Mouse (Mus musculus): ENCODE measurements around the gene Narfl. TPM values are rescaled to one million over a fixed set of nuclear protein-coding genes. Genes with fewer than 3 reads are reported as not detected.

Narfl gene
- polyA plus RNA-seq, 1 experiment from 2014 or later, result 28.6 TPM

- Histone ChIP-seq H3K27ac (ENCODE audit: low read length) (peak within 1 kb of the TSS; percentile 93), H3K4me2 (ENCODE audit: low read depth, low read length) (peak within 1 kb of the TSS; percentile 91), H3K4me3 (replicated peaks; ENCODE audit: low read length) (peak within 1 kb of the TSS; percentile 74), H3K27me3 (ENCODE audit: control insufficient read depth, insufficient read depth, low read length) (no peaks in the 10 kb centered on the region), H3K36me3 (ENCODE audit: control insufficient read depth, insufficient read depth, low read length) (peaks cover 23% of the 10 kb centered on the region), H3K4me1 (ENCODE audit: control insufficient read depth, insufficient read depth, low read length) (peaks cover 45% of the 10 kb centered on the region), H3K9ac (ENCODE audit: low read length) (peak within 1 kb of the TSS; percentile 87), H3K9me3 (replicated peaks; ENCODE audit: control insufficient read depth, low read length) (no peaks in the 10 kb centered on the region)
- WGBS, result under 1% methylated on average over 32 of the region's 32 CpGs
- peak; percentile 21; the same call in 1 of the 2 replicates for ATAC-seq (ENCODE audit: insufficient read depth, low FRiP score)
Observed at GRCm38 (mm10) chr17:25828712-25829557, 55.4 kb downstream of the Narfl start, which contains the start of gene Jmjd8. Gene Jmjd8 (plus strand): TSS chr17:25828867.

DNA sequence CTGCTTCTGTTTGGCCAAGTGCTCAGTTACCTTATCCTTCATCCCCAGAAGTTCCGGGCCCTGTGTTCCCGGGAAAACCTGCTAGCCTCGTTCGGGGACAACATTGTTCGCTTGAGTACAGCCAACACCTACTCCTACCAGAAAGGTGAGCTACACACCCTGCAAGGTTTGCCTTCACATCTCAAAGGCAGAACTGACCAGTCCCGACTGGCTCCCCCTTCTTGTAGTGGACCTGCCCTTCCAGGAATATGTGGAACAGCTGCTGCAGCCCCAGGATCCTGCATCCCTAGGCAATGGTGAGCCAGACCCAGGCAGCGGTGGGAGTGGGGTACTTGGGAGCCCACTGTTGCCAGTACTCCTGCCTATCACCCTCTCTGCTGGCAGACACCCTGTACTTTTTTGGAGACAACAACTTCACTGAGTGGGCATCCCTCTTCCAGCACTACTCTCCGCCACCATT, 56.0 kb downstream of the Narfl start:
- ATAC-seq (ENCODE audit: insufficient read depth, low FRiP score), result no peak
- Histone ChIP-seq H3K4me1 (ENCODE audit: control insufficient read depth, insufficient read depth, low read length) (peaks cover 45% of the 10 kb centered on the region), H3K4me2 (ENCODE audit: low read depth, low read length) (peak overlapping the region; percentile 91)

GRCm38 (mm10) chr17:25830200-25830753, 56.7 kb downstream of the Narfl start:
- peak overlapping the region; percentile 87 for H3K9ac ChIP-seq (ENCODE audit: low read length)
- H3K27me3 ChIP-seq (ENCODE audit: control insufficient read depth, insufficient read depth, low read length), result no peaks in the 10 kb centered on the region
- peak overlapping the region; percentile 74; the same call in 1 of the 2 replicates for H3K4me3 ChIP-seq (replicated peaks; ENCODE audit: low read length)
- H3K4me1 ChIP-seq (ENCODE audit: control insufficient read depth, insufficient read depth, low read length), result peaks cover 45% of the 10 kb centered on the region
- H3K36me3 ChIP-seq (ENCODE audit: control insufficient read depth, insufficient read depth, low read length), result peaks cover 30% of the 10 kb centered on the region
- H3K9me3 ChIP-seq (replicated peaks; ENCODE audit: control insufficient read depth, low read length), result no peaks in the 10 kb centered on the region
- H3K27ac ChIP-seq (ENCODE audit: low read length), result peak overlapping the region; percentile 93
- 79% methylated on average over 4 of the region's 4 CpGs for WGBS
- peak overlapping the region; percentile 91 for H3K4me2 ChIP-seq (ENCODE audit: low read depth, low read length)
- ATAC-seq (ENCODE audit: insufficient read depth, low FRiP score), result no peak

More for the DNA sequence above, 56.0 kb downstream of the Narfl start:
- H3K36me3 ChIP-seq (ENCODE audit: control insufficient read depth, insufficient read depth, low read length), result peaks cover 23% of the 10 kb centered on the region
- H3K27ac ChIP-seq (ENCODE audit: low read length), result peak overlapping the region; percentile 93
- H3K4me3 ChIP-seq (replicated peaks; ENCODE audit: low read length), result peak overlapping the region; percentile 74
- H3K9me3 ChIP-seq (replicated peaks; ENCODE audit: control insufficient read depth, low read length), result no peaks in the 10 kb centered on the region
- 28% methylated on average over 8 of the region's 8 CpGs for WGBS
- H3K9ac ChIP-seq (ENCODE audit: low read length), result peak overlapping the region; percentile 87
- H3K27me3 ChIP-seq (ENCODE audit: control insufficient read depth, insufficient read depth, low read length), result no peaks in the 10 kb centered on the region

GRCm38 (mm10) chr17:25830806-25831431, 57.3 kb downstream of the Narfl start:
- Histone ChIP-seq H3K4me2 (ENCODE audit: low read depth, low read length) (peak overlapping the region; percentile 88; the same call in 1 of the 2 replicates), H3K4me1 (ENCODE audit: control insufficient read depth, insufficient read depth, low read length) (peaks cover 49% of the 10 kb centered on the region), H3K27ac (ENCODE audit: low read length) (no peak overlapping the region), H3K27me3 (ENCODE audit: control insufficient read depth, insufficient read depth, low read length) (no peaks in the 10 kb centered on the region), H3K4me3 (replicated peaks; ENCODE audit: low read length) (no peak overlapping the region), H3K9ac (ENCODE audit: low read length) (0 out of 2 replicates have a peak overlapping the region, but pooled peaks have one; percentile 10), H3K9me3 (replicated peaks; ENCODE audit: control insufficient read depth, low read length) (no peaks in the 10 kb centered on the region), H3K36me3 (ENCODE audit: control insufficient read depth, insufficient read depth, low read length) (peaks cover 29% of the 10 kb centered on the region)
- WGBS, result 81% methylated on average over 14 of the region's 14 CpGs
- ATAC-seq (ENCODE audit: insufficient read depth, low FRiP score), result no peak

DNA sequence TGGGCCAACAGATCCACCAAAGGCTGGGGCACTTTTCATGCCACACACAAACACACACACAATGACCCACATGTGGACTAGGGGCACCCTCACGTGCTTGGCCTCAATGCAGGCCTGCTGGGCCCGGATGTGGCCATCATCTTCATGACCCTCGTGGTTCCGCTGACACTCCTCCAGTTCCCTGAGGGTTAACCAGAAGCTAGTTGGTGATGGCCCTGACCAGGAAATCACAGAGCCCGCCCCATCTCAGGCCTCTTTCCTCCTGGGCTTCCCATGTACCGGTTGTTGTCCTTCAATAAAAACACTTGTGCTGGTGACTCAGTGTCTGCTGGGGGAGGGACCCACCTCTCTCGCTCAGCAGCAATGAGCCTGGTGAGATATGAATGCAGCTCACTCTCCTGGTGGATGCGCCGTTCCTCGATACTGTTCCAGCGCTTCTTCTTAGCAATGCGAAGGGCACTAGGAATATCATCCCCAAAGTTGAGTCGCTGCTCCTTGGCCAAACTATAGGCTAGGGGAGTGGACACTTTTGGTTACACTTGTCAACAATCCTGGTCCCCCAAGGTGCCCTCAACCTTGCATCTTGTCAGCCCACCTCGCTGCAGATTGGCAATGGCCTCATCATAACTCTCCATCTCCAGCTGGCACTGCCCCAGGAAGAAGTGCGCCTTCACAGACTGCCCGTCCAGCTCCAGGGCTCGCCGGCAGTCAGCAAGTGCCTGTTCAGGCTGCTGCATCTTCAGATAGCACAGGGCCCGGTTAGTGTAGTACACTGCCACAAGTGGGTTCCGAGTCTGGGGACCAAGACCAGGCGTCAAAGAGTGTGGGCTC, 58.1 kb downstream of the Narfl start:
- ATAC-seq (ENCODE audit: insufficient read depth, low FRiP score), result no peak
- WGBS, result 48% methylated on average over 21 of the region's 21 CpGs
- peak overlapping the region; percentile 92 for H3K9ac ChIP-seq (ENCODE audit: low read length)
- H3K4me1 ChIP-seq (ENCODE audit: control insufficient read depth, insufficient read depth, low read length), result peaks cover 57% of the 10 kb centered on the region
- peak overlapping the region; percentile 90 for H3K4me3 ChIP-seq (replicated peaks; ENCODE audit: low read length)
- H3K4me2 ChIP-seq (ENCODE audit: low read depth, low read length), result peak overlapping the region; percentile 88
- no peaks in the 10 kb centered on the region for H3K27me3 ChIP-seq (ENCODE audit: control insufficient read depth, insufficient read depth, low read length)
- H3K27ac ChIP-seq (ENCODE audit: low read length), result peak overlapping the region; percentile 95
- H3K9me3 ChIP-seq (replicated peaks; ENCODE audit: control insufficient read depth, low read length), result no peaks in the 10 kb centered on the region
- peaks cover 28% of the 10 kb centered on the region for H3K36me3 ChIP-seq (ENCODE audit: control insufficient read depth, insufficient read depth, low read length)

- H3K4me2 ChIP-seq (ENCODE audit: low read depth, low read length), result peak overlapping the region; percentile 88
- peak; percentile 93 for ATAC-seq (ENCODE audit: insufficient read depth, low FRiP score)
- H3K9ac ChIP-seq (ENCODE audit: low read length), result peak overlapping the region; percentile 92
- H3K27me3 ChIP-seq (ENCODE audit: control insufficient read depth, insufficient read depth, low read length), result no peaks in the 10 kb centered on the region
- under 1% methylated on average over 77 of the region's 77 CpGs for WGBS
- H3K27ac ChIP-seq (ENCODE audit: low read length), result peak overlapping the region; percentile 99
- peak overlapping the region; percentile 90 for H3K4me3 ChIP-seq (replicated peaks; ENCODE audit: low read length)
- peaks cover 63% of the 10 kb centered on the region for H3K4me1 ChIP-seq (ENCODE audit: control insufficient read depth, insufficient read depth, low read length)
- no peaks in the 10 kb centered on the region for H3K9me3 ChIP-seq (replicated peaks; ENCODE audit: control insufficient read depth, low read length)
- H3K36me3 ChIP-seq (ENCODE audit: control insufficient read depth, insufficient read depth, low read length), result peaks cover 22% of the 10 kb centered on the region
Observed at GRCm38 (mm10) chr17:25832436-25833290, 59.1 kb downstream of the Narfl start.
